Mouse (Mus musculus) duodenum, adult 2 months (tissue): ENCODE measurements around the gene Dusp10. TPM values are rescaled to one million over a fixed set of nuclear protein-coding genes. Genes with fewer than 3 reads are reported as not detected.

ENCODE experiments used
- polyA plus RNA-seq: library from polyadenylated mRNA; depleted of rRNA; stranded (reverse); fragments of >200 nt; gene quantifications from 2 replicates; pipeline ENCODE4 v1.2.3, GENCODE M21; 2012; ENCODE audit warnings: low replicate concordance; rRNA removed

The Dusp10 gene
- 5.5 and 8.9 TPM in 2 replicates for polyA plus RNA-seq

DNA sequence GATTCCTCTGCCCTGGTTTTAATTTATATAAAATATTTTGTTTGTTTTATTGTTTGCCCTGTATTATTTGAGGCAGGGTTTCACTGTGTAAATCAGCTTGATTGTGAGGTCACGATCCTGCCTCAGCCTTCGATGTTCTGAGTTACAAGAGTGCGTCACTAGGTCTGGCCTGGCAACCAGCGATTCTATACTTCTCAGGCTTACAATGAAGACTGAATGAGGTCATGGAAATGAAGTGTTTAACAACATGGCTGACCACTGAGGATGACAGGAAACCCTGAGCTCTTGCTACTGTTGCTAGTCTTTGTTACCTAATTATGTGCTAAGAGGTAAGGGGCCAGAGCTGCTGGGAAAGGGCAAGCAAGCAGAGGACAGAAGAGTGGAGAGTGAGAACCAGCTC lies at the start of gene Dusp10:
Gene Dusp10 (plus strand): TSS at position 197 of the 400 bp plus-strand sequence.

DNA sequence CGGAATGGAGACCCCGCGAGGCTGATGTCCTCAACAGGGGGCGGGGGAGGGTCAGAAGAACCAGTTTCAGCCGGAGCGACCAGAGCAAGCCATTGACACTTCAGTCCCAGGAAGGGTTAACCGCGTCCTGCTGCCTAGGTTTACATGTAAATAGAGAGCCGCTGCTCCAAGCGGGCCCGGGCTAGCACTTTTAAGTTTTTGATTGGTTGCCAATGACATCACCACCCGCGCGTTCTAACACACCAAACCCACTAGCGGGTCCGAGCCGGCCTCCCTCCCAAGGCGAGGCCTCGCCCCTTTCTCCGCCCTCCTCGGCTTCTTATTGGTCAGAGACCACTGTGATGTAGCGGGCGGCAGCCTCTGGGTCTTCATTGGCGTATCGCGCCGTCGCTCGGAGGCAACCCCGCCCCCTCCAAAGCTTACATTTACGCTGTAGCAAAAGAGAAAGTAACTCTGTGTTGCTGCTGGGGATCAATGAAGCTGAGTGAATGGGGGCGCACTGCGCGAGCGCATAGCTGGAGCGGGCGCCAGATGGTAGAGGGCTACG lies 21.0 kb downstream of the Dusp10 start, which contains the start of gene 1700056E22Rik:
Gene 1700056E22Rik (minus strand): TSS at position 291 of the 547 bp plus-strand sequence.

Other genes starting within 250 kb of the Dusp10 start
- gene 1700056E22Rik, start 21.0 kb downstream of the Dusp10 start, polyA plus RNA-seq, result 0.65 and 2.1 TPM in 2 replicates